Mouse (Mus musculus) heart, postnatal 36 days (tissue): ENCODE data around the gene Acvr1. TPM values are rescaled to one million over a fixed set of nuclear protein-coding genes. Genes with fewer than 3 reads are reported as not detected.

Experiments
- DNase-seq, 2 experiments: peaks; one replicate each; pipeline ENCODE4 v3.0.0; 2021 to 2022
- intact Hi-C: fragments of 180-260 bp; cut with DNase I; formaldehyde crosslinking; loops from one replicate; pipeline ENCODE4 v1.15.1; 2025
- total RNA-seq, 2 experiments: library from RNA; stranded (reverse); gene quantifications; 2 replicates each; pipeline ENCODE4 v1.2.3; 2021

Acvr1 gene
- total RNA-seq, 2 experiments from 2014 or later, result 16.0 to 16.8 TPM

DNA sequence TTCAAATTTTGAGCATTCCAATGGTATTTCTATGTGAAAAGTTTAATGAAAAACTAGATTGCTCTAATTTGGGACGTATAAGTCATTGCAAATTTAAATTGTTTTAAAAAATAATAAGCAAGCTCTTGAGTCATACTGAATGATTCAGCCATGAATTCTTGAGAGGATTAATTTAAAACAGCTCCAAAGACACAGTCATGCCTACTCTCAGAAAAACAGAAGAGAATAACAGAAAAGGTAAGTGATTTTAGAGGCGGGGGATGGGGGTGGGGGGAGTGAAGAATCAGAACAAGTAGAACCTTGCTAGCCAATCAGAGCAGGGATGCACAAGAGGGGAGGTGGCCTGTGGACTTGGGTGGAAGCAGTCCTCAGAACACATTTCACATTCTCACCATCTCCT is 216.3 kb downstream of the Acvr1 start:
- no peak for DNase-seq
- intact Hi-C loops, result no loop called here

Other genes starting within 250 kb of the Acvr1 start
- under 1 TPM; 0.22 to 0.80 TPM for gene Acvr1c, start 209.3 kb downstream of the Acvr1 start, total RNA-seq
- gene Gm17409, start 97.0 kb downstream of the Acvr1 start, total RNA-seq, result not detected
- gene Upp2, start 141 bp upstream of the Acvr1 start, total RNA-seq, result 1 to 10 TPM; 2.7 to 5.0 TPM